Mouse (Mus musculus): Measurements from ENCODE around the gene Ogfod1. TPM values are rescaled to one million over a fixed set of nuclear protein-coding genes. Genes with fewer than 3 reads are reported as not detected.

Ogfod1 gene
- polyA plus RNA-seq, 1 experiment from 2014 or later, result 5.4 TPM

DNA sequence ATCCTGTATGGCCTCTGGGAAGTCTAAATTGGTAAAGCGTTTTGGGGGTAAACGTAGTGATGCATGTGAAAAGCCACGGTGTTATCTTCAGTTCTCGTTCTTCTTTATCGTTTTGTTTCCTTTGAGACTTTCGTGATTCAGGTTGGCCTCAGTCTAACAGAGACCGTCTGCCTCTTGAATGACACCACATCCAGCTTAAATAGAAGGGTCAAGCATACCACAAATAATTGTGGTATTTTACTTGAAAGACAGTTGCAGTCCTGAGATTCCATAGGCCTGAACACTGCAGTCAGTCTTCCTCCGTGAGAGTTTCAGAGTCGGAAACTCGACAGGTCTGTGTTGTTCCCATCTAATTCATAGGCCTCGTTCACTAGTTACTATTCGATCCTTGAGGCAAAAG, 15.7 kb downstream of the Ogfod1 start:
- no peak for TF ChIP-seq EP300 (optimal IDR thresholded peaks at IDR 0.05)
- TF ChIP-seq CTCF (IDR thresholded peaks at IDR 0.05; ENCODE audit: low read depth), result no peak
- DNase-seq (ENCODE audit: low spot score), result no peak
- Histone ChIP-seq H3K27ac (replicated peaks) (no peak overlapping the region), H3K4me1 (replicated peaks; ENCODE audit: control insufficient read depth, insufficient read depth) (no peaks in the 10 kb centered on the region), H3K4me2 (replicated peaks; ENCODE audit: low read depth) (no peak overlapping the region), H3K9ac (ENCODE audit: low read length) (no peak overlapping the region), H3K36me3 (ENCODE audit: control insufficient read depth, insufficient read depth, low read length) (peaks cover 3% of the 10 kb centered on the region; the same call in 1 of the 2 replicates), H3K9me3 (ENCODE audit: control insufficient read depth, low read length) (no peaks in the 10 kb centered on the region), H3K27me3 (ENCODE audit: control insufficient read depth, insufficient read depth, low read length) (no peaks in the 10 kb centered on the region), H3K4me3 (ENCODE audit: low read depth, low read length) (no peak overlapping the region)
- WGBS, result 77% methylated on average over 12 of the region's 12 CpGs
- no peak for ATAC-seq (ENCODE audit: low FRiP score, low TSS enrichment)

GRCm38 (mm10) chr8:94057157-94057854, 20.3 kb downstream of the Ogfod1 start:
- H3K4me2 ChIP-seq (replicated peaks; ENCODE audit: low read depth), result no peak overlapping the region
- TF ChIP-seq CTCF (IDR thresholded peaks at IDR 0.05; ENCODE audit: low read depth) (peak; percentile 88), EP300 (optimal IDR thresholded peaks at IDR 0.05) (no peak)
- H3K36me3 ChIP-seq (ENCODE audit: control insufficient read depth, insufficient read depth, low read length), result peaks cover 8% of the 10 kb centered on the region
- H3K9ac ChIP-seq (ENCODE audit: low read length), result no peak overlapping the region
- WGBS, result 62% methylated on average over 6 of the region's 6 CpGs
- H3K27ac ChIP-seq (replicated peaks), result no peak overlapping the region
- no peaks in the 10 kb centered on the region for H3K4me1 ChIP-seq (replicated peaks; ENCODE audit: control insufficient read depth, insufficient read depth)
- no peak overlapping the region for H3K4me3 ChIP-seq (ENCODE audit: low read depth, low read length)
- ATAC-seq (ENCODE audit: low FRiP score, low TSS enrichment), result no peak
- no peaks in the 10 kb centered on the region for H3K27me3 ChIP-seq (ENCODE audit: control insufficient read depth, insufficient read depth, low read length)
- H3K9me3 ChIP-seq (ENCODE audit: control insufficient read depth, low read length), result no peaks in the 10 kb centered on the region
- DNase-seq (ENCODE audit: low spot score), result peak; percentile 63

DNA sequence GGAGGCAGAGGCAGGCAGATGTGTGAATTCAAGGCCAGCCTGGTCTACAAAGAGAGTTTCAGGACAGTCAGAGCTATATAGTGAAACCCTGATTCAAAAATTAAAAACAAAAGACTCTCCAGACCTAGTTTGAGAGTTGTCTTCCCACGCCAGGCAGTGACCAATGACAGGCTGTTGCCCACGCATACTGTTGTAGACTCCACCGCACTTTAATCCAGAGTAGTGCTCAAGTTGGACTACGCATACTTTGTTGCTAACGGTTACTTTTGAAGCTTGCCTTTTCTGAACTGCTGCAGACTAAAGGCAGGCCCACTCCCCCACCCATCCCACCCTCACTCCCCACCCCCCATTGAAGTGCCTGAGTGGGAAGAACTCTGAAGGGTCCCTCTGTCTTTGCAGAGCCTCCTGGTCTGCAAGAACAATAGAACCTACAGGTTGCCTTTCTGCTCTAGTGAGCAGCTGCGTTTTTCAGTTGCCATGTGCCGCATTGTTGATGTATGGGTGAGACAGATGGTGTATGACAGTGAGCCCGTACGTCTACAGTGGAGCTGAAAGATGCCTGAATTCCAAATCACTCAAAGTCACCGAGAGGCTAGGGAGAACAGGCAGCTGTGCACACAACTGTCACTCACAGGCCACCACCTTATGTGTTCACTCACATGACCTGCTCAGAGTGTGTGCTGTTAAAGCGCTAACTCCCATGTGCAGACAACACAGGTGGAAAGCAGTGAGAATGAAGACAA, 29.3 kb downstream of the Ogfod1 start:
- H3K9me3 ChIP-seq (ENCODE audit: control insufficient read depth, low read length), result no peaks in the 10 kb centered on the region
- WGBS, result 67% methylated on average over 11 of the region's 11 CpGs
- TF ChIP-seq CTCF (IDR thresholded peaks at IDR 0.05; ENCODE audit: low read depth) (no peak), EP300 (optimal IDR thresholded peaks at IDR 0.05) (no peak)
- no peak overlapping the region for H3K9ac ChIP-seq (ENCODE audit: low read length)
- H3K4me3 ChIP-seq (ENCODE audit: low read depth, low read length), result no peak overlapping the region
- no peak overlapping the region for H3K27ac ChIP-seq (replicated peaks)
- no peaks in the 10 kb centered on the region for H3K27me3 ChIP-seq (ENCODE audit: control insufficient read depth, insufficient read depth, low read length)
- peaks cover 6% of the 10 kb centered on the region; the same call in 1 of the 2 replicates for H3K36me3 ChIP-seq (ENCODE audit: control insufficient read depth, insufficient read depth, low read length)
- H3K4me1 ChIP-seq (replicated peaks; ENCODE audit: control insufficient read depth, insufficient read depth), result no peaks in the 10 kb centered on the region
- no peak for ATAC-seq (ENCODE audit: low FRiP score, low TSS enrichment)
- DNase-seq (ENCODE audit: low spot score), result no peak
- no peak overlapping the region for H3K4me2 ChIP-seq (replicated peaks; ENCODE audit: low read depth)

GRCm38 (mm10) chr8:94068793-94069192, 31.8 kb downstream of the Ogfod1 start:
- Histone ChIP-seq H3K27ac (replicated peaks) (no peak overlapping the region), H3K9me3 (ENCODE audit: control insufficient read depth, low read length) (no peaks in the 10 kb centered on the region), H3K4me3 (ENCODE audit: low read depth, low read length) (no peak overlapping the region), H3K36me3 (ENCODE audit: control insufficient read depth, insufficient read depth, low read length) (peaks cover 2% of the 10 kb centered on the region; the same call in 1 of the 2 replicates), H3K27me3 (ENCODE audit: control insufficient read depth, insufficient read depth, low read length) (no peaks in the 10 kb centered on the region), H3K4me2 (replicated peaks; ENCODE audit: low read depth) (no peak overlapping the region), H3K9ac (ENCODE audit: low read length) (no peak overlapping the region), H3K4me1 (replicated peaks; ENCODE audit: control insufficient read depth, insufficient read depth) (no peaks in the 10 kb centered on the region)
- no peak for ATAC-seq (ENCODE audit: low FRiP score, low TSS enrichment)
- no peak for TF ChIP-seq CTCF (IDR thresholded peaks at IDR 0.05; ENCODE audit: low read depth)
- TF ChIP-seq EP300 (optimal IDR thresholded peaks at IDR 0.05), result no peak
- 94% methylated on average over 7 of the region's 7 CpGs for WGBS
- no peak for DNase-seq (ENCODE audit: low spot score)

GRCm38 (mm10) chr8:94076461-94077192, 39.6 kb downstream of the Ogfod1 start:
- Histone ChIP-seq H3K27me3 (ENCODE audit: control insufficient read depth, insufficient read depth, low read length) (no peaks in the 10 kb centered on the region), H3K9me3 (ENCODE audit: control insufficient read depth, low read length) (no peaks in the 10 kb centered on the region), H3K36me3 (ENCODE audit: control insufficient read depth, insufficient read depth, low read length) (no peaks in the 10 kb centered on the region; the same call in 1 of the 2 replicates), H3K4me1 (replicated peaks; ENCODE audit: control insufficient read depth, insufficient read depth) (no peaks in the 10 kb centered on the region), H3K27ac (replicated peaks) (no peak overlapping the region), H3K4me3 (ENCODE audit: low read depth, low read length) (no peak overlapping the region), H3K4me2 (replicated peaks; ENCODE audit: low read depth) (no peak overlapping the region), H3K9ac (ENCODE audit: low read length) (no peak overlapping the region)
- DNase-seq (ENCODE audit: low spot score) (no peak), ATAC-seq (ENCODE audit: low FRiP score, low TSS enrichment) (no peak)
- 87% methylated on average over 12 of the region's 12 CpGs for WGBS
- TF ChIP-seq CTCF (IDR thresholded peaks at IDR 0.05; ENCODE audit: low read depth), result no peak

Data from stomach, postnatal 0 days (tissue).